Mouse (Mus musculus): Measurements from ENCODE around the gene Gm29427.

The Gm29427 gene

GRCm38 (mm10) chr1:130715561-130716217, at the start of gene Gm29427:
Gene Gm29427, minus strand, starts transcription at chr1:130715799.
- DNase-seq (ENCODE audit: low read depth, low spot score) = peak; percentile 92

DNA sequence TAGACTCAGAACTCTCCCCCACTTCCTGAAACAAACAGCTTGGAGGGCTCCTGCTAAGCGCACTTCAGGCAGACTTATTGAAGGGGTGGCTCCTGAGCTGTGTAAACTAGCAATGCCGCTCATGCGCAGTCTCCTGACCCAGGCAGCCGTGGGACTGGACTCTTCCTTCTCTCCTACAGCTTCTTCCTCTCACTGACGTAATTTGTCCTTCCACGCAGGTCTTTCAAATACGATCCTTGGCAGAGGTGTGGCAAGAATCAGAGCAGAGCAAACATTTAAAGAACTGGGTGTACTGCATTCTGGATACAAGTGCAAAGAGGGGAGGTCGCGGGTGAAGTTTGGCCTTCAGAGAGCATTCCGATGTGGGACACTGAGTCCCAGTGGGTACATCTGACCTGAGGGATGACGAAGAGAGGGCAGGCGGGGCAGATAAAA, 48.4 kb upstream of the Gm29427 start:
- DNase-seq (ENCODE audit: low read depth, low spot score) = no peak

- no peak for DNase-seq (ENCODE audit: low read depth, low spot score)
Measured at GRCm38 (mm10) chr1:130762045-130762760, 46.6 kb upstream of the Gm29427 start.

GRCm38 (mm10) chr1:130761597-130761996, 46.0 kb upstream of the Gm29427 start:
- no peak for DNase-seq (ENCODE audit: low read depth, low spot score)

GRCm38 (mm10) chr1:130759689-130760088, 44.1 kb upstream of the Gm29427 start:
- no peak for DNase-seq (ENCODE audit: low read depth, low spot score)

DNA sequence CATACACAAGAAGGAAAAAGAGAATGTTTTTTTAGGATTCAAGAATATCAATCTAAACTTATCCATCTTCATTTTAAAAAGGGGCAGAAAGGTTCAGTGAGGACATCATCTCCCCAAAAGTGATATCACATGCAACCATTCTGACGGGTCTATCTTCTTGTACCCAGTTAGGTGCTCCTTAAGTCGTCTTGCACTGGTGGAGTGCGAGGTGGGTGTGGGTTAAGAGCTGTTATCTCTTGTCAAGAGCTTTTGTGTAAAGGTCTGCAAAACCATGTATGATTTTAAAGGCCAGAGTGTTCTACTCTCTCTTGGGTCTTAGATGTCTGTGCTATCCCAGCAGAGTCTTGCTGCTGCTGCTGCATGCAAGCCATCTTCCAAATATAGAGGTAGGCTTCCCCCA, 31.2 kb upstream of the Gm29427 start:
- DNase-seq (ENCODE audit: low read depth, low spot score) = no peak

- DNase-seq (ENCODE audit: low read depth, low spot score) = no peak
Measured at GRCm38 (mm10) chr1:130745591-130745990, 30.0 kb upstream of the Gm29427 start.

DNA sequence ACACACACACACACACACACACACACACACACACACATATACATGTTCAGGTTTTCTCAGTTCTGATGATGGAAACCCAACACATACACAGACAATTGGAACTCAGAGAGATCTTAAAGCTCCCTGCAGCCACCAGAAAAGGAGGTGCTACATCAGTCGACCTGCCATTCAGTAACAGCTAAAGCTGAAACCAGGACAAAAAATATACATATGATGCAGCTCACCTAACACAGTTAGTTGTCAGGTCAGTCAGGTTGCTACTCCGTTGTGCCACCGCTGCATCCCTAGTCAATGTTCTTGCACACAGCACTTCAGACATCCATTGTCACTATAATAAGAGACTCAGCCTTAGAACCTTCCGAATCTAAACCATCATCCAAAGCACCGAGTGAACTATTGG, 29.4 kb upstream of the Gm29427 start:
- DNase-seq (ENCODE audit: low read depth, low spot score) = no peak

GRCm38 (mm10) chr1:130744217-130744616, 28.6 kb upstream of the Gm29427 start:
- no peak for DNase-seq (ENCODE audit: low read depth, low spot score)

DNA sequence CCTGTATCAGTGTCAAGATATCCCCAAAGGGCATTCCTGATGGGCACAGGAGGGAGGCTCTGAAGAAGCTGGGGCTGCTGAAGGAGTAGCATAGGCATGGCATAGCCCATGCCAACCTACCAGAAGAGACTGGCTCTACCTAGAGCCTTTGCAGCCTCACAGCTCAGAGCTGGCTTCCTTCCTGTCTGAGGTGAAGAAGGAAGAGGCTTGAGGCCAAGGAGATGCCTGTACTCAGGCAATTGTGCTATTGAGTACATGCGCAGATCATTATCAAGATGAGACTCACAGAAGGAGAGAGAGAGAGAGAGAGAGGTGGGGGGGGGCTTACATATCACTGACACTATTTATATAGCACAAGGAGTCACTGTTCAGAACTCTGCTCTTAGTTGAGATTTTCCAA, 28.2 kb upstream of the Gm29427 start:
- no peak for DNase-seq (ENCODE audit: low read depth, low spot score)

- DNase-seq (ENCODE audit: low read depth, low spot score) = no peak
Measured at GRCm38 (mm10) chr1:130742201-130742600, 26.6 kb upstream of the Gm29427 start.

GRCm38 (mm10) chr1:130740781-130741720, 25.5 kb upstream of the Gm29427 start:
- DNase-seq (ENCODE audit: low read depth, low spot score) = no peak

GRCm38 (mm10) chr1:130740227-130740648, 24.6 kb upstream of the Gm29427 start:
- DNase-seq (ENCODE audit: low read depth, low spot score) = no peak

GRCm38 (mm10) chr1:130739636-130740035, 24.0 kb upstream of the Gm29427 start:
- no peak for DNase-seq (ENCODE audit: low read depth, low spot score)

GRCm38 (mm10) chr1:130738551-130739106, 23.0 kb upstream of the Gm29427 start:
- no peak for DNase-seq (ENCODE audit: low read depth, low spot score)

DNA sequence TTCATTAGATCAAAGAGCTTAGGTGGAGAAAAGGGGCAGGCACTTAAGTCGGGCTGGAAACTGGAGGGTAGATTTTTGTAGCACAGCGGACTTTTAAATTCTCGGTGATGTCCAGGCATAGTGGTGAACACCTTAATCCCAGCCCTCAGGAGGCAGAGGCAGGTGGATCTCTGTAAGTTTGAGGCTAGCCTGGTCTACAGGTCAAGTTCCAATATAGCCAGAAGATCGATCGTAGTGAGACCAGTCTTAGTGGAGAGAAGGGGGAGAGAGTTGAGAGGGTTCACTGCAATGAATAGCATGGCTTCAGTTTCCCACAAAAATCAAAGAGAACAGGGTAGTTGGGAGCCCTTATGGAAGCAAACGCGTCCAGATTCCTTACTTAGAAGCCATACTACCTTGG, 22.3 kb upstream of the Gm29427 start:
- DNase-seq (ENCODE audit: low read depth, low spot score) = no peak

DNA sequence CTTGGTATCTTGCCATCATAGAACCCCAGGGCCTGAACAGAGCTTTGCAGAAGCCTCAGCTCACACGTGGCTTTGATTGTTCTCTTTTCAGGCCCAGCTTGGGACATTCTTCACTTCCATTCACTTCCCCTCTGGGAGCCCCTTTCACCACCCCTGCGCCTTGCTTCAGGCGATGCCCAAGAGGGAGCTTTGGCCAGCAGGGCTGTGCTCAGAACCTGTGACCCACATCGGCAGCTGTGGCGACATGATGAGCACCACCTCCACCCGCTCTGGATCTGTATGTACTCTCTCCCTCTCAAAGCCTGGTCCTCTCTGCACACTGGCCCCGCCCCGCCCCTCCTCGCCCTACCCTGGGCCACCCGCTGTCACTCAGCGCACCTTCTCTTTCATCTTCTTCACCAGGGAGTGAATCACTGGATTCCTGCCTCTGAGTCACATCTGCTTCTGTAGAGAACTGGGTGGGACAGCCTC, 21.8 kb upstream of the Gm29427 start:
- DNase-seq (ENCODE audit: low read depth, low spot score) = no peak

GRCm38 (mm10) chr1:130734852-130735251, 19.3 kb upstream of the Gm29427 start:
- DNase-seq (ENCODE audit: low read depth, low spot score) = no peak

DNA sequence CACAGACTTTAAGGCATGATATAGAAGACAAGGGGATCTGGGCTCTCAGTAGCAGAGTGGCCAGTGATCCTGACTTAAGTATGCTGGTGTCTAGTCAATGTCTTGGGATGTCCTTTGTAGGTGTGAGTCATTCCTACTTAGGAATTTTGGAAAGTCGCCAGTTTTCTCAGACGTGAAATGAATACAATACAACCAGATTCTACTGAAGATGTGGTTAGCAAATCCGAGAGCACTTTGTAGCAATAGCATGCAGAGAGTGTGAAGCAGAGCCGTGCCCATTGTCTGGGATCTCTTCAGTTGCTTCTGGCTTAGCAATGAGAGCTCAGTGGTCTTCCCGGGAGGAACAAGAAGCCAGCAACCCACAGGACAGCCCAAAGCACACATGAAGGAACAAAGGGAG, 18.9 kb upstream of the Gm29427 start:
- no peak for DNase-seq (ENCODE audit: low read depth, low spot score)

DNA sequence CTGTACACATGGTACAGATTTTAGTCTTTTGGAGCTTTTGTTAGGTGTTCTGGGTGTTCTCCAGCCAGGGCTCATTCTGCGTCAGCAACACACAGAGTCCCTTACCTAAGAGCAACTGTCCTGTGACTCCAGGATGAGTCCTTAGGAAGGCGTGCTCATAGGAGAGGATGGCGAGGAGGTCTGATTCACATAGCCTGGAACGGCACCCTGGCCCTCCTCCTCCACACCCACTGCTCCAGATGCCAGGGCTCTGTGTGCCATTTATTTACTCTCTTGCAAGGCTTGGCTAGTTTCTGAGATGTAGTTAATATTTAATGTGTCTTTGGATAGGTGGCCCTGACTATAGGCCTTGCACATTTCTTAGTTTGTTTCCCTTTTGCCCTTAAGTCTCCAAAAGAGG, 18.1 kb upstream of the Gm29427 start:
- no peak for DNase-seq (ENCODE audit: low read depth, low spot score)
